Comparison of ENCODE assay signal across 25 mouse cellular contexts in the genomic region with DNA sequence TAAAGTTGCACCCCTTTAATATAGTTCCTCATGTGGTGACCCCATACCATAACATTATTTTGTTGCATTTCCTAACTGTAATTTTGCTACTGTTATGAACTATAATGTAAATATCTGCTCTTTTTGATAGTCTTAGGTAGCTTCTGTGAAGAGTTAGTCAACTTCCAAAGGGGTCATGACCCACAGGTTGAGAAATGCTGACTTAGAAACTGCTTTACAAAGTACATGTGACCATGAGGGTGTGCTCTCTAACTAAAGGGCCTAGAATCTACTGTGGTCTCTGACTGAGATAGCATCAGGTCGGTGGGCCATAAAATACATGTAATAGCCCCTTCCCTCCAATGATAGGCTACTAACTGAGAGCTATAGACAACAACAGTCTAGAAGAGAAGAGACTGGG.
"Had no signal": no experiment of that assay in that cellular context is flagged by ENCODE, and none has a peak within 500 bp of the region (broad histone marks: within the 10 kb centered on the region; RNA-seq: fewer than 3 reads in every experiment).

No protein-coding gene starts in this region.

- H3K27me3 ChIP-seq: heart, embryonic 12.5 days; hindbrain, embryonic 12.5 days; intestine, embryonic 15.5 days; limb, embryonic 12.5 days; liver, embryonic 13.5 days had no signal

- ATAC-seq: hindbrain, embryonic 16.5 days; inflammation-experienced regulatory T-cells, adult 6 months; intestine, embryonic 15.5 days; intestine, postnatal 0 days had no signal

- H3K4me3 ChIP-seq: gastrocnemius, adult 2 months; heart, embryonic 10.5 days; heart, embryonic 12.5 days; hindbrain, embryonic 10.5 days; hindbrain, embryonic 12.5 days; intestine, embryonic 15.5 days; left cerebral cortex, adult 2 months; limb, embryonic 10.5 days; limb, embryonic 12.5 days; liver, embryonic 13.5 days had no signal

- H3K27ac ChIP-seq: gastrocnemius, adult 2 months; heart, embryonic 10.5 days; hindbrain, embryonic 10.5 days; hindbrain, embryonic 12.5 days; hindbrain, embryonic 14.5 days; intestine, embryonic 15.5 days; left cerebral cortex, adult 2 months; limb, embryonic 10.5 days; limb, embryonic 12.5 days; liver, embryonic 13.5 days had no signal

- H3K4me2 ChIP-seq: heart, embryonic 12.5 days; hindbrain, embryonic 12.5 days; hindbrain, embryonic 14.5 days; intestine, embryonic 15.5 days; limb, embryonic 12.5 days; liver, embryonic 13.5 days had no signal

- H3K36me3 ChIP-seq: heart, embryonic 10.5 days; heart, embryonic 12.5 days; hindbrain, embryonic 10.5 days; hindbrain, embryonic 12.5 days; intestine, embryonic 15.5 days; limb, embryonic 10.5 days; limb, embryonic 12.5 days had no signal

- H3K4me1 ChIP-seq: heart, embryonic 10.5 days; hindbrain, embryonic 10.5 days; hindbrain, embryonic 12.5 days; limb, embryonic 10.5 days; limb, embryonic 12.5 days had no signal

- H3K9me3 ChIP-seq: heart, embryonic 10.5 days; heart, embryonic 12.5 days; hindbrain, embryonic 10.5 days; hindbrain, embryonic 12.5 days; intestine, embryonic 15.5 days; limb, embryonic 10.5 days; limb, embryonic 12.5 days; liver, embryonic 13.5 days had no signal

- DNase-seq: gastrocnemius, adult 2 months; gastrocnemius, postnatal 10 days; gastrocnemius, postnatal 25 days; heart, adult 18-20 months; heart, postnatal 10 days; heart, postnatal 4 days; kidney, adult 18-20 months; kidney, adult 8-10 months; kidney, postnatal 10 days; kidney, postnatal 25 days; kidney, postnatal 4 days; layer of hippocampus, adult 9-11 months; liver, embryonic 13.5 days had no signal

- H3K9ac ChIP-seq: heart, embryonic 12.5 days; hindbrain, embryonic 12.5 days; hindbrain, embryonic 14.5 days; intestine, embryonic 15.5 days; limb, embryonic 12.5 days; liver, embryonic 13.5 days had no signal
